Mouse (Mus musculus) small intestine, adult 2 months (tissue): ENCODE data around the gene Lin7a. TPM values are rescaled to one million over a fixed set of nuclear protein-coding genes. Genes with fewer than 3 reads are reported as not detected.

Experiments
- H3K27ac ChIP-seq: fragments of 200-500 bp; 2 replicates; pipeline ENCODE4 v1.5.1; 2012; ENCODE audit warnings: low read depth, low read length, control low read depth, inconsistent platforms; ENCODE audit not compliant: insufficient read depth
- H3K27me3 ChIP-seq: fragments of 200-500 bp; 2 replicates; pipeline ENCODE4 v1.6.1; 2012; ENCODE audit warnings: mild to moderate bottlenecking, moderate library complexity, low read length, inconsistent platforms; ENCODE audit not compliant: control insufficient read depth, insufficient read depth
- H3K36me3 ChIP-seq: fragments of 200-500 bp; 2 replicates; pipeline ENCODE4 v1.6.1; 2012; ENCODE audit warnings: mild to moderate bottlenecking, low read length, control low read depth, inconsistent platforms; ENCODE audit not compliant: control insufficient read depth, insufficient read depth
- H3K4me1 ChIP-seq: fragments of 200-500 bp; 2 replicates; pipeline ENCODE4 v1.6.1; 2012; ENCODE audit warnings: low read length, inconsistent platforms, mixed read lengths; ENCODE audit not compliant: control insufficient read depth, insufficient read depth, insufficient read length
- H3K4me3 ChIP-seq: fragments of 200-500 bp; 2 replicates; pipeline ENCODE4 v1.5.1; 2012; ENCODE audit warnings: low read depth, mild to moderate bottlenecking, control low read depth, inconsistent platforms, low read length, moderate library complexity
- CTCF ChIP-seq: fragments of 200-500 bp; IDR thresholded peaks from 2 replicates; pipeline ENCODE4 v1.5.1; 2012; ENCODE audit warnings: low read depth, mild to moderate bottlenecking, control low read depth, inconsistent platforms, low read length, moderate library complexity, mixed read lengths; ENCODE audit not compliant: insufficient replicate concordance, insufficient read length; ENCODE audit errors: extremely low read depth
- POLR2A ChIP-seq: fragments of 200-500 bp; IDR thresholded peaks from 2 replicates; pipeline ENCODE4 v1.6.1; 2012; ENCODE audit warnings: low read depth, mild to moderate bottlenecking, control low read depth, inconsistent platforms, low read length, moderate library complexity
- WGBS: fragments of 180-500 bp; shearing (Covaris S2); methylation state at CpG from one replicate; pipeline ENCODE4 v1.1.7; 2018; 5-methylcytosine and 5-hydroxymethylcytosine counted together
- polyA plus RNA-seq: library from polyadenylated mRNA; depleted of rRNA; stranded (reverse); fragments of >200 nt; gene quantifications from 2 replicates; pipeline ENCODE4 v1.2.3, GENCODE M21; 2012

Gene Lin7a
- polyA plus RNA-seq, 1 experiment: 0.20 TPM

GRCm38 (mm10) chr10:107225871-107226270 lies 45.6 kb upstream of the Lin7a start:
- H3K4me1 ChIP-seq: no peaks in the 10 kb centered on the region

DNA sequence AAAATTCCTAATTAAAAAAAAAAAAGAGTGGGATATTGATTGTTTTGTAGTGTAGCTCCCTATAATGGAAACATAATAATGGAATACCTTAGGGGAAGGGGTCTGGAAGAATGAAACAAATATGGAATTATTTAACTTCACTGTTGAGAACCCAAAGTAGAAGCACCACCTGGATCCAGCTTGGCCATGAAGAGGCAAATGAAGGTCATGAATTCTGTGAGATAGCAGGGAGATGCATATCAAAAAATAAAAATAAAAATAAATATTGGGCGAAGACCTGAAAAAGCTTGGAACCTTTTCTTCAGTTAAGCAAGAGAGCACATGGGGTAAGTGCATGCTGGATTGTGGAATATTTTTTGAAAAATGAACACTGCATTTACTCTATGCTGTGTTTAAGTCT lies 43.6 kb upstream of the Lin7a start:
- Histone ChIP-seq H3K4me1 (no peaks in the 10 kb centered on the region), H3K27me3 (no peaks in the 10 kb centered on the region), H3K36me3 (no peaks in the 10 kb centered on the region), H3K27ac (no peak overlapping the region), H3K4me3 (no peak overlapping the region)
- 94% methylated on average over 1 of the region's 1 CpGs for WGBS
- TF ChIP-seq CTCF (no peak), POLR2A (no peak)

More at GRCm38 (mm10) chr10:107225871-107226270, 45.6 kb upstream of the Lin7a start:
- Histone ChIP-seq H3K27me3 (no peaks in the 10 kb centered on the region), H3K4me3 (no peak overlapping the region), H3K27ac (no peak overlapping the region), H3K36me3 (no peaks in the 10 kb centered on the region)
- 65% methylated on average over 4 of the region's 4 CpGs for WGBS
- no peak for TF ChIP-seq POLR2A
- no peak for TF ChIP-seq CTCF

DNA sequence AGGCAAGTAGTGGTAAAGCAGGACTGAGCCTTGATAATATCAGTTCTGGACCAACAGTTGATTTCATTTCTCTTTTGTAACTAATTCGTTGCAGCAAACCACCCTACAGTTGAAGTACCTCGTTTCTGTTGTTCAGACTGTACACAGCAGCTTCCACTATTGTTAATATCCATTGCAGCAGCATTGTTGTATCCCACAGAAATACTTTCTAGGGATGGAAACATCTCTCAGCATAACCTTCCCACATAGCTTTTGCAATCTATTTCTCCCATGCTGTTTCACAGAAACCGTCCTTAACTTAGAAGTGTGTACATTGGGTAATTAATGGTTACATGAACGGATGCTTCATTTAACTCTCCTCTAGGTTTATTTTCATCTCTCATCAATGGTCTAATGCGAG lies 42.7 kb upstream of the Lin7a start:
- TF ChIP-seq POLR2A: no peak
- no peak for TF ChIP-seq CTCF
- Histone ChIP-seq H3K4me3 (no peak overlapping the region), H3K4me1 (no peaks in the 10 kb centered on the region), H3K27me3 (no peaks in the 10 kb centered on the region), H3K27ac (no peak overlapping the region), H3K36me3 (no peaks in the 10 kb centered on the region)
- 69% methylated on average over 5 of the region's 5 CpGs for WGBS

- Histone ChIP-seq H3K36me3 (no peaks in the 10 kb centered on the region), H3K4me1 (no peaks in the 10 kb centered on the region), H3K4me3 (no peak overlapping the region), H3K27ac (no peak overlapping the region), H3K27me3 (no peaks in the 10 kb centered on the region)
- WGBS: 78% methylated on average over 3 of the region's 3 CpGs
- TF ChIP-seq CTCF: no peak
- no peak for TF ChIP-seq POLR2A
These were observed 42.1 kb upstream of the Lin7a start for GRCm38 (mm10) chr10:107229416-107229815.

GRCm38 (mm10) chr10:107230081-107230850 lies 41.2 kb upstream of the Lin7a start:
- TF ChIP-seq CTCF: no peak
- no peak for TF ChIP-seq POLR2A
- H3K4me3 ChIP-seq: no peak overlapping the region
- 70% methylated on average over 8 of the region's 8 CpGs for WGBS
- no peak overlapping the region for H3K27ac ChIP-seq
- H3K4me1 ChIP-seq: no peaks in the 10 kb centered on the region
- H3K36me3 ChIP-seq: no peaks in the 10 kb centered on the region
- no peaks in the 10 kb centered on the region for H3K27me3 ChIP-seq

- TF ChIP-seq POLR2A (no peak), CTCF (no peak)
- no peaks in the 10 kb centered on the region for H3K27me3 ChIP-seq
- WGBS: 94% methylated on average over 1 of the region's 1 CpGs
- H3K27ac ChIP-seq: no peak overlapping the region
- no peak overlapping the region for H3K4me3 ChIP-seq
- H3K36me3 ChIP-seq: no peaks in the 10 kb centered on the region
- H3K4me1 ChIP-seq: no peaks in the 10 kb centered on the region
These were observed 40.7 kb upstream of the Lin7a start for GRCm38 (mm10) chr10:107230851-107231130.

- H3K36me3 ChIP-seq: no peaks in the 10 kb centered on the region
- TF ChIP-seq POLR2A (no peak), CTCF (no peak)
- H3K27me3 ChIP-seq: no peaks in the 10 kb centered on the region
- H3K27ac ChIP-seq: no peak overlapping the region
- WGBS: 72% methylated on average over 4 of the region's 4 CpGs
- H3K4me3 ChIP-seq: no peak overlapping the region
- no peaks in the 10 kb centered on the region for H3K4me1 ChIP-seq
These were observed 40.0 kb upstream of the Lin7a start for GRCm38 (mm10) chr10:107231421-107232010.
